Mouse (Mus musculus): ENCODE measurements at regions not wholly inside any gene's neighbourhood (a gene's known extent, or its start where the extent isn't known, plus 50 kb on each side); places are given as distances from the start of the nearest gene placed in this dataset.

DNA sequence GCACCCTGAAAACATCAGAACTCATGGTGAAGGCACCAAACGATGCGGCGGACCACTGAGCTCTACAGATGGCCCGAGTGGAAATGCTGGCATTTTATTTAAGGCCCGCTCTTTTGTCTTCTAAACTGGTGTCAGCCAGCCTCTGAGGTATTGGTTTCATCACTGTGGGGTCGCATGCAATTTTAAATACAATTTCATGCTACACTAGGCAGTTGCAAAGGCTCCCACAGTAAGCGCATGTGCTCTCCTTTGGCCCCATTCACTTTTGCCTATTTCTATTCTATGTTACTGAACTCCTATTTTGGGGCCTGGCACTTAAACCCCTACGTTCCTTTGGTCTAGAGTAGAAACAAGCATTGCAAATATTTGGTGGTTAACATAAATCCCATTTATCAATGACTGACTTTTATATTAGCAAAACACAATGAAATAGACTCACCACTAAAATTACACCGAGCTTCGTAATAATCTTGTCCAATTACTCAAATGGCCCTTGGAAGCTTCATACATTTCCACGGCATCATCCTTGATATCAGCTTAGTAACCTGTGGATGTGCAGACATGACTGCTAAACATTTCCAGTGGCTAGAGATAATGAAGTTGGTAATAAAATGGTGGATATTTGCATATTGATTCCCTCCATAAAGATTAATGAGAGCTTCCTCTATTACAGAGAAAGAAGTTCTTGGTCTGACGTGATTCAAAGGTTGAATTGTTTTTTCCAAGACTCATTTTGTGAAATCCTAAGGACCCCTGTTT, 81.1 kb upstream of the Plxnc1 start:
- Histone ChIP-seq H3K9me3 (replicated peaks; ENCODE audit: control insufficient read depth, insufficient read depth, low read length, poor library complexity, severe bottlenecking) (no peaks in the 10 kb centered on the region), H3K36me3 (ENCODE audit: control insufficient read depth, insufficient read depth, low read length, poor library complexity, severe bottlenecking) (no peaks in the 10 kb centered on the region), H3K9ac (ENCODE audit: low read depth, poor library complexity, severe bottlenecking) (no peak overlapping the region), H3K4me3 (ENCODE audit: low read depth, low read length) (no peak overlapping the region), H3K4me1 (ENCODE audit: control insufficient read depth, insufficient read depth, low read length) (no peaks in the 10 kb centered on the region), H3K27me3 (ENCODE audit: control insufficient read depth, insufficient read depth, low read length, poor library complexity, severe bottlenecking) (no peaks in the 10 kb centered on the region), H3K27ac (ENCODE audit: insufficient read depth, low read length) (no peak overlapping the region)
- no peak for TF ChIP-seq POLR2A (IDR thresholded peaks at IDR 0.05; ENCODE audit: insufficient read depth, low read length)

DNA sequence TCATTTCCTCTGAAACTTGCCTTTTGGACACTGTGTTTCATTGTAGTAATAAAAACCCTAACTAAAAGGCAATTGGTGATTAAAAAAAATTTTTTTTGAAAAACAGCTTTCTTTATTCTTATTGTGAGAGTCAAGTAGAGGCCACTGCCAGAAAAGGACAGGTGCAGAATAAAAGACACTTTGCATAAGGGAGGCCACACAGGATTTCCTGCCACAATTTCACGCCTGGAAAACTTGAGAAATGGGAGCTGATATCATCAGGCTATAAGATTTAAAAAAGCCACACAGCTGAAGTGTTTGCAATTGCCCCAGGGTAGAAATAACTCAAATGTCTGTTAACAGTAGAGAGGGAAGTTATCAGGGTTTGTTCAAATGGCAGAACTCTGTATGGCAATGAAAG, 76.6 kb upstream of the Plxnc1 start:
- TF ChIP-seq POLR2A (IDR thresholded peaks at IDR 0.05; ENCODE audit: insufficient read depth, low read length), result no peak

DNA sequence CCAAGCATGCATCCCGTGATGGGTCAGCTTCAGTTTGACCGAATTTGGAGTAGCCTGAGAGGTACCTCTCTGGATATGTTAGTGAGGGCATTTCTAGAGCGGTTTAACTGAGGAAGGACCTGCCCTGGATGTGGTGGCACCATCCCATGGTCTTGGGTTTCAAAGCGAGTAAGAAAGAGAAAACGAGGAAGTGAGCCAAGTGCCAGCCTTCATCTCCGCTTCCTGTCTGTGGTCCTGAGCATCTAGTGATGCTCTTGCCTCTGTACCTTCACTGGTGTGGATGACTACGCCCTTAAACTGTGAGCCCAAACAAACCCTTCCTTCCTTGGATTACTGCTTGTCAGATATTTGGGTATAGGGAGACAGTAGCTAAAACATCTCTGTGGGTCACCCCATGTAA, 72.3 kb upstream of the Plxnc1 start:
- no peak overlapping the region for H3K4me3 ChIP-seq (ENCODE audit: low read depth, low read length)
- no peak overlapping the region for H3K27ac ChIP-seq (ENCODE audit: insufficient read depth, low read length)
- H3K9ac ChIP-seq (ENCODE audit: low read depth, poor library complexity, severe bottlenecking), result no peak overlapping the region
- H3K36me3 ChIP-seq (ENCODE audit: control insufficient read depth, insufficient read depth, low read length, poor library complexity, severe bottlenecking), result no peaks in the 10 kb centered on the region
- no peak for TF ChIP-seq EP300 (IDR thresholded peaks at IDR 0.05; ENCODE audit: insufficient read depth, low read depth, low read length)
- TF ChIP-seq CTCF (IDR thresholded peaks at IDR 0.05; ENCODE audit: low read depth, low read length), result no peak
- no peak for TF ChIP-seq POLR2A (IDR thresholded peaks at IDR 0.05; ENCODE audit: insufficient read depth, low read length)
- H3K9me3 ChIP-seq (replicated peaks; ENCODE audit: control insufficient read depth, insufficient read depth, low read length, poor library complexity, severe bottlenecking), result no peaks in the 10 kb centered on the region; the same call in 1 of the 2 replicates
- no peaks in the 10 kb centered on the region for H3K27me3 ChIP-seq (ENCODE audit: control insufficient read depth, insufficient read depth, low read length, poor library complexity, severe bottlenecking)
- H3K4me1 ChIP-seq (ENCODE audit: control insufficient read depth, insufficient read depth, low read length), result no peaks in the 10 kb centered on the region

More for the DNA sequence above, 76.6 kb upstream of the Plxnc1 start:
- Histone ChIP-seq H3K9ac (ENCODE audit: low read depth, poor library complexity, severe bottlenecking) (no peak overlapping the region), H3K27ac (ENCODE audit: insufficient read depth, low read length) (no peak overlapping the region), H3K27me3 (ENCODE audit: control insufficient read depth, insufficient read depth, low read length, poor library complexity, severe bottlenecking) (no peaks in the 10 kb centered on the region), H3K36me3 (ENCODE audit: control insufficient read depth, insufficient read depth, low read length, poor library complexity, severe bottlenecking) (no peaks in the 10 kb centered on the region), H3K4me1 (ENCODE audit: control insufficient read depth, insufficient read depth, low read length) (no peaks in the 10 kb centered on the region), H3K9me3 (replicated peaks; ENCODE audit: control insufficient read depth, insufficient read depth, low read length, poor library complexity, severe bottlenecking) (no peaks in the 10 kb centered on the region; the same call in 1 of the 2 replicates), H3K4me3 (ENCODE audit: low read depth, low read length) (no peak overlapping the region)

DNA sequence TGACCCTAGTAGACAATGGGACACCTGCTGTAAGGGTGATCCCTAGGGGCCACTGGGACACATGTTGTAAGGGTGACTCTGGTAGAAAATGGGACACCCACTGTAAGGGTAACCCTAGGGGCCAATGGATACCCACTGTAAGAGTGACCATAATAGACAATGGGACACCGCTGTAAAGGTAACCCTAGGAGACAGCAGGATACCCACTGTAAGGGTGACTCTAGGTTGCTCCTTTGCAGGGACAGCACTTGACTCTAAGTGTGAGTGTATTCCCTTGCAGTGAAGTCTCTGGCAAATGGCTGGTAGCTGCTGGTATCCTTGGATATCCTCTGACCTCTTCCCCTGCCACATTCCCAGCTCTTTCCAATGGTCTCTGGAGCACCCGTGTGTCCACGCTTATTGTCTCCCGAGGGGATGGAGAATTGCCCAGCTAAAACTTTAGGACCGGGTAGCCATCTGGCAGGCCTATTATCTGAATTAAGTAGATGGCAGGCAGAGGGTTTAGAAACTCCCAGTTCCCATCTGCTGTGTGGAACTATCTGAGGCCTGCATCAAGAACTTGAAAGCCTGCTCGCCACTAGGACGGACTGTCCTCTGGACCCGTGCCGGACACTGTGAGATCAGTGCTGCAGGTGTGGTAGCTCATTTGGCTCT, 70.8 kb upstream of the Plxnc1 start:
- Histone ChIP-seq H3K9ac (ENCODE audit: low read depth, poor library complexity, severe bottlenecking) (no peak overlapping the region), H3K4me1 (ENCODE audit: control insufficient read depth, insufficient read depth, low read length) (no peaks in the 10 kb centered on the region), H3K27ac (ENCODE audit: insufficient read depth, low read length) (no peak overlapping the region), H3K36me3 (ENCODE audit: control insufficient read depth, insufficient read depth, low read length, poor library complexity, severe bottlenecking) (no peaks in the 10 kb centered on the region), H3K9me3 (replicated peaks; ENCODE audit: control insufficient read depth, insufficient read depth, low read length, poor library complexity, severe bottlenecking) (no peaks in the 10 kb centered on the region; the same call in 1 of the 2 replicates), H3K4me3 (ENCODE audit: low read depth, low read length) (no peak overlapping the region), H3K27me3 (ENCODE audit: control insufficient read depth, insufficient read depth, low read length, poor library complexity, severe bottlenecking) (no peaks in the 10 kb centered on the region)
- TF ChIP-seq CTCF (IDR thresholded peaks at IDR 0.05; ENCODE audit: low read depth, low read length) (no peak), EP300 (IDR thresholded peaks at IDR 0.05; ENCODE audit: insufficient read depth, low read depth, low read length) (no peak), POLR2A (IDR thresholded peaks at IDR 0.05; ENCODE audit: insufficient read depth, low read length) (no peak)

DNA sequence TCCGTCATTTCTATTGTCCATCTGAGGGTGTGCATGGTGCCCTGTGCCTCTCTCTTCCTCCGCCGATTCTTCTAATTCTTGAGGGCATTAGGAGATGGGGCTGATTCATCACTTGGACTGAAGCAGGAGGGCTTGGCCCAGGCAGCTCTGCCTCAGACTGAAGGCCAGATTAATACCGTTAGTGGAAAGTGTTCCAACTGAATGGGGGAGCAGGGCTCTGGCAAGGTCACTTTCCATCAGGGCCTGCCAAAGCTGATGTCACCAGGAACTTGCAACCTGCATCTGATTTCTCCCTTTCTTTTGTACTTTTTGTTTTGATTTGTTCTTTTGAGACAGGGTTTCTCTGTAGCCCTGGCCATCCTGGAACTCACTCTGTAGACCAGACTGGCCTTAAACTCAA, 69.3 kb upstream of the Plxnc1 start:
- no peak overlapping the region for H3K27ac ChIP-seq (ENCODE audit: insufficient read depth, low read length)
- TF ChIP-seq POLR2A (IDR thresholded peaks at IDR 0.05; ENCODE audit: insufficient read depth, low read length), result no peak
- TF ChIP-seq CTCF (IDR thresholded peaks at IDR 0.05; ENCODE audit: low read depth, low read length), result no peak
- TF ChIP-seq EP300 (IDR thresholded peaks at IDR 0.05; ENCODE audit: insufficient read depth, low read depth, low read length), result no peak
- H3K4me1 ChIP-seq (ENCODE audit: control insufficient read depth, insufficient read depth, low read length), result no peaks in the 10 kb centered on the region
- H3K9me3 ChIP-seq (replicated peaks; ENCODE audit: control insufficient read depth, insufficient read depth, low read length, poor library complexity, severe bottlenecking), result no peaks in the 10 kb centered on the region; the same call in 1 of the 2 replicates
- no peaks in the 10 kb centered on the region for H3K27me3 ChIP-seq (ENCODE audit: control insufficient read depth, insufficient read depth, low read length, poor library complexity, severe bottlenecking)
- H3K4me3 ChIP-seq (ENCODE audit: low read depth, low read length), result no peak overlapping the region
- no peak overlapping the region for H3K9ac ChIP-seq (ENCODE audit: low read depth, poor library complexity, severe bottlenecking)
- H3K36me3 ChIP-seq (ENCODE audit: control insufficient read depth, insufficient read depth, low read length, poor library complexity, severe bottlenecking), result no peaks in the 10 kb centered on the region

DNA sequence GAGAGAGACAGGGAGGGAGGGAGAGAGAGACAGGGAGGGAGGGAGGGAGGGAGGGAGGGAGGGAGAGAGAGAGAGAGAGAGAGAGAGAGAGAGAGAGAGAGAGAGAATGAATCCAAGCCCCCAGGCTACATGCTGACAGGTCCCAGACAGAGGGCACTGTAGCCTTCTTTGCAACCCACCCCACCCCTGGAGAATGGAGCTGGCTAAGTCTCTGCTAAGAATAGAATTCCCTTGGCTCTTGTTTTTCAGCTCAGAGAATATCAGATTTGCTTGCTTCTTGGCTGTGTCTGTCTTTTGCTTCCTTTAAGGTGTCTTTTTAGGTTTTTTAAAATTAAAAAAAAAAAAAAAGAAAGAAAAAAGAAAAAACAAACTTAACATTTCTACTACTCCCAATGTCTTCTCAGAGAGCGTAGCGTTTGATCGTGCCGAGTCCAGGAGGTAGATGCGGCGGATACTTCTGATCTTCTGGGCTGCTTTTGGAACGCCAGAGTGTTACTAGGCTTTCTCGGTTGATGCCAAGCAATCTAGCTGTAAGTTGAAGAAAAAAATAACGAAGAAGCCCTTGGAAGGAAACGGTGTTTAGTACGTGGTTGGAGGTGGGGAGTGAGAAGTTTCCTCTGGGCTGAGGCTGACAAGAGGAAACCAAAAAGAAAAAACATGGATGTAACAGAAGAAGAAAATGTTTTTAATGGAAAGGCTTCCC, 68.7 kb upstream of the Plxnc1 start:
- no peak overlapping the region for H3K4me3 ChIP-seq (ENCODE audit: low read depth, low read length)
- no peaks in the 10 kb centered on the region for H3K4me1 ChIP-seq (ENCODE audit: control insufficient read depth, insufficient read depth, low read length)
- no peaks in the 10 kb centered on the region for H3K27me3 ChIP-seq (ENCODE audit: control insufficient read depth, insufficient read depth, low read length, poor library complexity, severe bottlenecking)
- no peaks in the 10 kb centered on the region; the same call in 1 of the 2 replicates for H3K9me3 ChIP-seq (replicated peaks; ENCODE audit: control insufficient read depth, insufficient read depth, low read length, poor library complexity, severe bottlenecking)
- H3K9ac ChIP-seq (ENCODE audit: low read depth, poor library complexity, severe bottlenecking), result no peak overlapping the region
- TF ChIP-seq EP300 (IDR thresholded peaks at IDR 0.05; ENCODE audit: insufficient read depth, low read depth, low read length), result no peak
- TF ChIP-seq CTCF (IDR thresholded peaks at IDR 0.05; ENCODE audit: low read depth, low read length), result no peak
- TF ChIP-seq POLR2A (IDR thresholded peaks at IDR 0.05; ENCODE audit: insufficient read depth, low read length), result no peak
- H3K27ac ChIP-seq (ENCODE audit: insufficient read depth, low read length), result no peak overlapping the region
- no peaks in the 10 kb centered on the region for H3K36me3 ChIP-seq (ENCODE audit: control insufficient read depth, insufficient read depth, low read length, poor library complexity, severe bottlenecking)

All from ES-Bruce4 (cell line).